Mouse (Mus musculus) spleen, postnatal 14 days (tissue): ENCODE data around the gene Tex22.

Experiments used
- DNase-seq, 2 experiments: peaks; one replicate each; pipeline ENCODE4 v3.0.0; 2021 to 2022; ENCODE audit warnings: low spot score in 2 of 2

The Tex22 gene

DNA sequence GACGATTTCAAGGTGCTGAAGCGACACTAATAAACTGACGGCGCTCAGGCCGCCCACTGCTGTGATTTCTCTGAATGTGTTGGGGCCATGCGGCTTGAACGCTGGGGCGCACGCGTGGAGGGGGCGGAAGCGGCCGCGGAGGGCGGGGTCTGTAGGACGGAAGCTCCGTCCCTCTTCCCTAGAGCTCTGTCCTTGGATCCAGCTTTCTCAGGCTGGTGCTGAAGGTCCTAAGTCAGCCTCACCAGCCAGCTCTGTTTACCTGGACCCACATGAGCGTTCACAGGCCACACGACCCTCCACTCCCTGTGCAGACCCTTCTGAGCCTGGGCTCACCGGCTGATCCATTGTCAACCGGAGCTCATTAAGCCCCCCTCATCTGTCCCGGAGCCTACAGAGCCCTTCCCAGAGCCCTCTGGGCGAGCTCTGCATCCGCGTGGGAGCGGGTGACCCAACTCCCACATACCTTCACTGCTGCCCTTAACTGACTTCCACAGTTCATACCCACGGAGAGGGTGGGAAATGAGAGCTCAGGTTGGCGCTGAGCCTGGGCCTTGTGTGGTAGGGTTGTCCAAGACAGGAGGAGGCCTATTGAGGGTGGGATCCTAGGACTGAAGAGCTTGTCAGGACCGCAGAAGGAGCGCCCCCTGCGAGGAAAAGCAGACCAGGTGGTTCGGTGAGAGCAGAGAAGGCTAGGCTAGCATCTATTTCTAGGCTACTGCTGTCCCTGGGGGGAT is at the start of gene Tex22:
TSS of gene Tex22 (plus strand) at position 174 of the 734 bp plus-strand sequence.
- DNase-seq, result peak; percentile 61 to 71

DNA sequence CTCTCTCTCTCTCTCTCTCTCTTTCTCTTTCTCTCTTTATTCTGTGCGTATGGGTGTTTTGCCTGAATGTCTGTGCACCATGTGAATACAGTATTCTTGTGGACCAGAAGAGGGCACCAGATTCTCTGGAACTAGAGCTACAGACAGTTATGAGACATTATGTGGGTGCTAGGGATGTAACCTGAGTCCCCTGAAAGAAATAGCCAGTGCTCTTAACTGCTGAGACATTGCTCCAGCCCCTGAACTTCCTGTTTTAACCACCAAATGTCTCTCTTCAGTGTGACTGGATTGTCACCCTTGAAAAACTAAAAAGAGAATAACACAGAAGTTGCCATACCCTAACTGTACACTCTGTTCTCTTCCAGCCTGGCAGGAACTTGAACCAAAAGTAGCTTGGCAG is 47.7 kb upstream of the Tex22 start:
- DNase-seq, result no peak

DNA sequence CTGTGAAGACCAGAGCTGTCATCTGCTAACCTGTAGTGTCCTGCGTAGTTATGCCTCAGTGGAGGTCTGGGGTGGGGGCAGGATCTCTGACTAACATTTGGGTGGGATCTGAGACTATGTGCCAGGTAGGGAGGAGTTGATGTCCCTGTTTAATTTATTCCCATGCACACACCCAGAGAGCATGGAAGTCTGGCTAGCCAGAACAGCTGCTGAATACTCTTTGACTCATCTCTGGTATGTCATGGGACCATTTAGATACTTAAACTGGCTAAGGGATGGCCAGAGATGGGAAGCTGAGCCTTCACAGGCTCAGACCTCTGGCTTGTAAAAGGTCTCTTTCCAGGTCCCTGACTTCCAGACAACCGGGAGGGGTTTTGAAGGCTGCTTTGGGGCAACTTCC is 46.8 kb upstream of the Tex22 start:
- no peak for DNase-seq

DNA sequence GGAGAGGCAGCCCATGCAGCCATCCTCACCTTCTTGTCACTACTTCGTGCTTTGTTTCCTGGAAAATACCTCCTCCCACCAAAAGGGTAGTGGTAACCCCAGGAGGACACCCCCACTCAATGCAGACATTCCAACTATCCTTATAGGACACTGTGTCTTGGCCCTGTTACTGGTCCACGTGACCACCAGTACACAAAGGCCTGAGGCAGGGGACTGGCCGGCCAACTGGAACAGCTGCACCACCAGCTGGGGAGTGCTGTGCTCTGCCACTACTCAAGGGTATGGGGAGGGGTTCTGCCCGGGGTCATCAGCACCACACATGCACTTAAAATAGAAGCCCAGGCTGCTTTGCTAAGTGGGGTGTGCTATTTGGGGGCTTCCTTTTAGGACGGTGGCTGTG is 46.2 kb upstream of the Tex22 start:
- no peak for DNase-seq

DNA sequence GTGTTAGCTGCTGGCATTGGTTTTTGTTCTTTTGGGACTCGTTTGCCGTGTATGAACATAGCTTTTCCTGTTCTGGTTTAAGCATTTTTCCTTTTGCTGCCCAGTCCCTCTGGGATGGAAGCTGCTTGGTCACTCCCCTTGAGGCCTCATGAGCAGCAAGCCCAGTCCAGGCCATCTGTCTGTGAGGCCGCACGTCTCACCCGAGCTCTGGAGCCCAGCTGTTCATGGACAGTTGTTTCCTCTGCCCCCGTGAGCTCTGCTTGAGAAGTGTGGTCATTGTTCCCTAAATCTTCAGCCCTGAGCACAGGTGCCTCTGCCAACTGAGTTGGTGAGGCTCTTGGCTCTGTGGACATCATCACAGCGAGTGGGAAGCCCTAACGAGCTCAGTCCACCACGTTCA is 45.4 kb upstream of the Tex22 start:
- no peak for DNase-seq

DNA sequence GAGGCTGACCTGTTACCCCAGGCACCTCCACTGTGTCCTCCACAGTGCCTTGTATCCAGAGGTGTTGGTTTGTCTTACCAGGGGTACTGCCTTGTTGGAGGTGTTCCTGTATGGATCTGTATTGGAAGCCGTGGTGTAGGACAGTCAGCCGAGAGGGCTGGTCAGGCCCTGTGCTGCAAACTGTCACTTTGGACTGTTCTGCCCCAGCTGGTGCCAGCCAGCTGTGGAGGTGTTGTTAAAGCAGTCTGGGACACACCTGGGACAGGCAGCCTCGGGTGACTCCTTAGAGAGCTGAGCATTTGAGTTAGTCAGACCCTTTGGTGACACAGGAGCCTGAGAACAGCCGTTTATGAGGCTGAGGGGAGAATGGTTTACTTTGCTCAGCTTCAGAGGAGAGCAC is 44.3 kb upstream of the Tex22 start:
- DNase-seq, result no peak

DNA sequence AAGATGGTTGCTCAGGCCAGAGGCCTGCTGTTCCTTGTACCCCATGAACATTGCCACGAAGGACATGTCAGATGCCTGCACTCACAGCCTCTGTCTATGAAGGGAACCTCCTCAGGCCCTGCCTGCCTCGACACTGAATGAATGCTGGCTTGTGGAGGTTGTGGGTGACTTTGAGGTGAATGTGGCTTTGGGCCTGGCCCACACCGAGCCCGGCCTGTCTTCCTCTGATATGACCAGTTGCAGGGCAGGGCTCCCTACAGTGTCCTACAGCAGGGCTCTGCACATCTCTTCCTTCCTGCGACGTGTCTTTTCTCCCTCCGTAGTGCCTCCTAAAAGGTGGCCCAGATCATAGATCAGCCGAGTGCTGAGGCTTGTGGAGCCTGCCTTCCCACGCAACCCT is 43.3 kb upstream of the Tex22 start:
- peak; percentile 33 to 37 for DNase-seq

DNA sequence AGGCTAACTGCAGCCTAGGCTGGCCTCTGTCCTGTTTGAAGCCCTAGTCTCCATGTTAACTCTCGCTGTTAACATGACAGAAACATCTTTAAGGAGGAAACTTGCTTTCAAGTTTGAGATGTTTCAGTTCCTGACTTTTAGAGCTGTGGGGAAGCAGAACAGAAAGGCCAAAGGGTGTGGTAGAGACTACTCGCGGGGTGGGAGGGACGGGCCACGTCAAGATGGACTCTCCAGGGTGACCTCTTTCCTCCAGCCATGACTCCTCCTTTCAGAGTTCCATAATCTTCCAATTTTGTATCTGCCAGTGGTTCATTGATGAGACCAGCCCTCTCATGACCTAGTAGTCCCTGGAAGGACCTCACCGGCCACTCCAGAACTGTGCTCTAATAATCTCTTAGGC is 42.9 kb upstream of the Tex22 start:
- DNase-seq, result no peak

DNA sequence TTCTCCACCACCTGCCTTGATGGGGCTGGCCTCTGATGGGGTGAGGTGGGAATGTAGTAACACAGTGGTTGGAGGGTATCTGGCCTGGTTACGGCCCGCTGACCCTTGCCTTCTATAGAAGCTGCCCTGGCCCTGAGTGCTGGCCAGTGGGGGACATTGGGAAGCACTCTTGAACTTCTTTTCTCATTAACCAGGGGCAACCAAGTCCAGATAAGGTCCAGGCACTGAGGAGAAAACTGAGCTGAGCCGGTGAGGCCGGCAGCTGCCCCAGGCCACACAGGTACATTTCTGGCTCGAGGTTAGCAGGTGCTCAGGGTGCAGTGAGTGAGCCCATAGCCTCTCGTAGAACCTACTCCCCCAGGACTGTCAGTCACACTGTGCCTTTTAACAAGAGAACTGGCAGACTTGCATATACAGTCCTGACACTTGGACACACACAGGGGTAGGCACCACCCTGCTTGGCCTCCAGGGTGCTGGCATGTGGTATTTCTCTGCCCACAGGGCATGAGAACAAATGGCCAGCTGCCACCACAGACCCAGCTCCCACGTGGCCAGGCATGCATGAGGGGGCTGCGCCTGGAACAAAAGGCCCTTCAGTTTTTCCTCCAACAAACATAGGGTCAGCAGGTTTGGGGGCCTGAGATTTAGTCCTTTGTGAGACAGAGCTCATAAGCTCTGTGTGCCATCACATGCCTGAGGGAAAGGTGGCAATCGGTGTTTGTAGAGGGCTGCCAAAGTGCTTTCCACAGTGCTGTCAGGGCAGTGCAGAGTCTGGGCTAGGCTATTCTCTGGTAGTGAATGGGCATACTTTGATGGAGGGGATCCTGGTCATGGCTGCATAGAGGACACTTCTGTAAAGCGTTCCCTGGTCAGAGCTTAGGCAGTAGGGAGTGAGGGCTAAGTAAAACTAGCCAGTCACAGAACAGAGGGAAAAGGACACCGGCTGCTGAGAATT is 41.7 kb upstream of the Tex22 start:
- DNase-seq, result no peak

DNA sequence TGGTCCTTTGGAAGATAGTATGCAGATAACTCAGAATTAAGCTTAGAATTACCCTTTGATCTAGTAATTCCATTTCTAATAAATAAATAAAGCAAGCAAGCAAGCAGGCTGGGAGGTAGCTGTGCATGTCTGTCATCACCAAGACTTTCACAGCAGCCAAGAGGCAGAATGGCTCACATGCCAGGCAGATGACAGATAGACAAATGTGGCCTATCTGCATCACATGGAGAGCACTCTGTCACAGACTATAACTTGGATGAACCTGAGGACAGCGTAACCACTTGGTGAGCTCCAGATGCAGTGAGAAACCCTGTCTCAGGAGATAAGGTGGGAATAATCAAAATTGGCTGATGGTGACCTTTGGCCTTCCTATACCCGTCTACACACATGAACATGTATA is 39.2 kb upstream of the Tex22 start:
- DNase-seq, result no peak

DNA sequence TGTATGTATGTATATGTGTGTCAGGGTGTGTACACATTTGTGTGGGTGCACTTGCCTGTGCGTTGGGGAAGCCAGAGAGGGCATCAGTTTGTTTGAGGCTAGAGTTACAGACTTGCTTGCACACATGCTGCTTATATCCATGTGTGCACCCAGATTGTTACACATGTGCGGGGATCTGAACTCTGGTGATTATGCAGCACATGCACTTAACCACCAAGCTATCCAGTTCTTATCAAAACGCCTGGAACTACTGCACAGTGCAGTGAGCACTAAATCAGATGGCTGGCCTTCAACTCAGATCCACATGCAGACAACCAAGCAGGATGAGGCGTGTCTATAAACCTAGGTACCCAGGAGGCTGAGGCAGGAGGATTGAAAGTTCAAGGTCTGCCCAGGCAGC is 37.3 kb upstream of the Tex22 start:
- DNase-seq, result no peak

DNA sequence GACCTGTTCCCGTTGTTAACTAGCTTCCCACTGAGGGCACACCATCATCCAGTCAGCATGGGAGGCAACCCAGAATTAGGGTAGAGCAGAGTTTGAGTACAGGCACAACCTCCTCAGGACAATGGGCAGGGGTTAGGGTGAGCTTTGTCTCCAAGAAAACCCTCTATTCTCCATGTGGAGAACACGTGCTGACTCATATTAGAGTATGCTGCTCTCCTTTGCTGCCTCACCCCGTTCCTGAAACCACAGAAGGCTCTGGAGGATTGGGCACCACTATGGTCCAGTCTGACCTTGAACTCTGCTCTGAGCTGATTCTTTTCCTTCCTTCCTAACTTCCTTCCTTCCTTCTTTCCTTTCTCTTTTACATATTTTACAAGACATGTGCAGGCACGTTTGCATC is 35.9 kb upstream of the Tex22 start:
- DNase-seq, result no peak

DNA sequence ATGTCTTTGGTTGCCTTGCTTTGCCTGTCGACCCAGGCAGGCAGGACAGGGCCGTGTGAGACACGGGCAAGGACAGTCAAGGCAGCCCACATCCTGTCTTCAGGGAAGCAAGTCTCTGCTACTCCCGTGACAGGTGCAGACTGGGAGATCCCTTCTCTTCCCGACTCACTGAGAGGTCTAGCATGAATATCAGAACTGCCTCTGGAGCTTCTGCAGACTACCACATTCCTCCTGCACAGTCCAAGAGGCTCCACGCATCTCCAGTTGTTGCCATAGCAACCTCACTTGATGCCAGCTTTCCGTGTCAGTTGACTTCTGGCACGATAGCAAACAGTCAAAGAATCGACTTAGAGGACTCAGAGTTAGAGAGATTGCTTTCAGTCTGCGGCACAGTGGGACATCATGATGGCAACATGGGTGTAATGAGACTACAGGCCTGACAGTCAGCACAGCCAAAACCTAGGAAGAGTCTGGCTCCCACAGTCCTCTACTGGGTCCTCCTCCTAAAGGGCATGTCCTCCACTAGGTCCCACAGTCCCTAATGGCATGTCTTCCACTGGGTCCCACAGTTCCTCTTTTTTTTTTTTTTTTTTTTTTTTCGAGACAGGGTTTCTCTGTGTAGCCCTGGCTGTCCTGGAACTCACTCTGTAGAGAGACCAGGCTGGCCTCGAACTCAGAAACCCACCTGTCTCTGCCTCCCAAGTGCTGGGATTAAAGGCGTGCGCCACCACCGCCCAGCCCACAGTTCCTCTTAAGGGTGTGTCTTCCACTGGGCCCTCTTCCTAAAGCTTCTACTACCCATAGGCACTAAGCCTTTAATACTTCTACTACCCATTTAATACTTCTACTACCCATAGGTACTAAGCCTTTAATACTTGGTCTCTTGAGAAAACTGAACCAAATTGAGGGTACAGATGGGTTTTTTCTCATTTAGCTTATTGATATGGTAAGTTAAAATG is 32.5 kb upstream of the Tex22 start:
- no peak for DNase-seq

DNA sequence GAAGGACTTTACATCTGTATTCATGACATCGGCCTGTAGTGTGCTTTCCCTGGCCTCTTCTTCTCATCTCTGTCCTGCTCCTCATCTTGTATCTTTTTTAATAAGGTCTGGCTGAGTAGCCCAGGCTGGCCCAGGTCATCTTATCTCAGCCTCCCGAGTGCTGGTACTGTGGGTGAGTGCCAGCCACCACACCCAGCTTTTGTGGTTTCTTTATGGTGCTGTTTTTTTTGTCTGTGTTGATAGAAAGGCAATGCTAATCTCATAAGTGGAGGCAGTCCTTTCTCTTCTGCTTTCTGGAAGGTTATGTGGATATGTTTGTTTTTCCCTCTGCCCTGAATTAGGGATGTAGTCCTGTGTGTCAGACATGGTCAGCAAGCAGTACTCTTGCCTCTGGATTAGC is 31.8 kb upstream of the Tex22 start:
- no peak for DNase-seq

DNA sequence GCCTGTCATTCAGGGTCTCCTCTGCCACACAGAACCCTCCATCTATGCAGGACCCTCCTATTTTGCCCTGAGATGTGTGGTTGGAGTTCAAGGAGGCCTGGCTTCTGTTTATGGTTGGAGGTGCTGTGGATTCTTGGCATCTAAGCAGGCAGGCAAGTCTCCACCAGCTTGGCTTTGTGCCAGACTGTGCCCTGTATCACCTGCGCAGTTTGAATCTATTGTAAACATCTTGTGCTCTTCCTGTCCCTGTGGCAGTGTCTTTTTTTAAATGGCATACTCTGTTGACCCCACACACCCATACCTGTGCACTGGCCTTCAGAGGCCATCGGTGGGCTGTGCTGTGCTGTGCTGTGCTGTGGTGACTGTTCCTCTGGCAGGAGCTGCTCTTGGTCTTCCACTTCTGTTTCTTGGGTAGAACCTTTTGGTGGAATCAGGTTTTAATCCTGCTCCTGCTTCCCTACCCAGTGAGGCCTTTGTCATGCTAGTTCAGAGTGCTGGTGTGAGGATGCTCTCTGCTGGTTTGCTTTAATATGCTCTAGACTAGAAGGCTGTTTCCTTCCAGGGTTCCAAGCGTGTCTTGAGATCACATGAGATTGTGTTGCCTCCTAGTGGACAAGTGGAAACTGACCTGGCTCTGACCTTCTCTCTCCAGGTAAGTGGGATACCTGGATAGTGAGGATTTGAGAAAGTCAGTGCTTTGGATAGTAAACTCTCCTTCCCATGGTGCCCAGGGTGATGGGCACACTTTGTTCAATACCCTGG is 29.2 kb upstream of the Tex22 start:
- DNase-seq, result peak in 1 of 2 experiments; percentile 31

DNA sequence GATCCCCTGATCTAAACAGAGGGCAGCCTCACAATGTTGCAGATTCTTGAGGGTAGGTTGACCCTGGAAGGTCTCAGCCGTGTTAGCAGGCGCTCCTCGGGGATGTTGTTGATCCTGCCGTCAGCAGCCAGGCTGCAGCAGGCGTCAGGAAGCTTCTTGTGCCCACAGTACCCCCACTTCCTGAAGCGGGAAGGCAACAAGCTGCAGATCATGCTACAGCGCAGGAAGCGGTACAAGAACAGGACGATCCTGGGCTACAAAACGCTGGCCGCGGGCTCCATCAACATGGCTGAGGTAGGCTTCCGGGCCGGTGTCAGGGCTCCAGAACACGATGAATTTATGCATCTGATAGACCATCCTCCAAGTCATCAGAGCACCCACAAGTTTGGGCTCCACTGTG is 27.4 kb upstream of the Tex22 start:
- DNase-seq, result no peak

DNA sequence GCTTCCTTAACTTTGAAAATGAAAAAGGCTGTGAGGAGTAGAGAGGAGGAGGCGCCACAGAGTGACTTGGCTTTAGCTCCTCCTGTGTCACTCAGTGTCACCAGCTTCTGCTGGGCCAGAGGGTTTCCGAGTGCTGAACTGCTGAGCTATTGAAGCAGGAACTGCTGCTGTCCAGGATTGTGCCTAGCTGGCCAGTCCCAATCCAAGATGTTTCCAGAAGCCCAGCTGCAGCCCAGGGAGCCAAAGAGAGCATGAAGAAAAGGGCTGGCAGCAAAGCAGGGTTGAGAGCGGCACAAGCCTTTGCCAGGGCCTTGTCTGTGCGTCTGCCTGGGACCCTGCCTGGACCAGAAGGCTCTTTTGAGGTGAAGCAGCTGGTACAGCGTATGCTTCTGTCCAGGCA is 26.2 kb upstream of the Tex22 start:
- DNase-seq, result no peak

DNA sequence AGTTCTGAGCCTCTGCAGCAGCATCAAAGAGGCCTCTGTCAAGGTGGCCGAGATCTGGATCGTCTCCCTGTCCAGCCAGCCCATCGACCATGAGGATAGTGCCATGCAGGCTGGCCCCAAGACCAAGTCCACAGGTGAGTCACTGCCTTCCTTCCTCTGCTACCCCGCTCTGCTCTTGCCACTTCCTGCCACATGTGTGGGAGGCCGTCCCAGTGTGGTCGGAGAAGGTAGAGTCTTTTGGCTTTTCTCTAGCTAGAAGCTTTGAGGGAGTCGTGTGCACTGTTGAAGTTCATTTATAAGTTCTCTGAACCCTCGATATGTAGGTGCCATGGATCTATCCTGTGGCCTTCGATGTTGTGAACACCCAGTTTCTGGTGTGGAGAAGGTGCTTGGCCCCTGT is 24.5 kb upstream of the Tex22 start:
- DNase-seq, result no peak

DNA sequence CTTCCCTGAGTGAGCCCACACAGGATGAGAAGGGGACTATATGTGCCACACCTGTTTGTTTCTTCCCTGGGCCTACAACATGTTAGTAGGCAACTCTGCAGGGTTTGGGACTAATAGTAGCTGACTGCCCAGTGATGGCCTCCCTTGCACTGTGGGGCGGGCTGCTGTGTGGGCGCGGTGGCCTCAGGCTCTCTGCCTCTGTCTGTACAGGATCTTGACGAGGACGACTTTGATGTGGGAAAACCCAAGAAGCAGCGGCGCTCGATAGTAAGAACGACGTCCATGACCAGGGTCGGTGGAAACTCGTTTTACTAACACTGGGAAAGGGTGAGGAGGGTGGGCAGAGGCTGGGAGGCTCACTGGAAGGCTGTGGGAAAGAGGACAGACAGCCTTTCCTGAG is 23.6 kb upstream of the Tex22 start:
- DNase-seq, result no peak

DNA sequence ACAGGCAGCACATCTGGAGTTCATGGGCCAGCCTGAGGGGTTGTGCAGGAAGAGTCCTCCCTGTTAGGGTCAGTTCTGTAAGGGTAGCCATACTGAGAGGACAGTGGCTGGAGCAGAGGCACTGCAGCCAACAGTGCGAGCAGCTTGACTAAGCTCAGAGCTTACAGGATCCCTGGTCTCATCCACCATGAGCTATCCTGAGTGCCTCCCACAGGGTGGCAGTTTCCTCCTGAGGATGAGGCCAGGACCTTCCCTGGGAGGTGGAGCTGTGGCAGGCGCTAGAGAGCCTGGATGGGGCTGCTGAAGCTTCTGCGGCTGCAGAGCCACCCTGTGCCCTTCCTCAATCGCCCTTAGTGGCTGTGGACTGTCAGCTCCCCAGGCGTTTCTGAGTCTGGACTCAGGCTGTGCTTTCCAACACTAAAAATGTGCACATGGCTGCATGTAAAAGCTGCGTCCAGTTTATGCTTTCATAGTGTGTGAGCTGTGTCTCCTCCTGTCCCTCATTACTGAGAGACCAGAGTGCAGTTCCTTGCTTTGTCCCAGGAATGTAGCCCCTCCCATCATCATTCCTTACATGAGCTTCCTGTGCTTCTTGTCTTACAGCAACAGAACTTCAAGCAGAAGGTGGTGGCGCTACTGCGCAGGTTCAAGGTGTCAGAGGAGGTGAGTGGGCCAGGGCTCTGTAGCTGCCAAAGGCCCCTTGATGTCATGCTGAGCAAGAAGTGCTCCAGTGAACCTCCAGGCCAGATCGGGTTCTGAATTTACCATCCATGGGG is 22.5 kb upstream of the Tex22 start:
- no peak for DNase-seq
